Mouse (Mus musculus): ENCODE measurements around the gene Rsf1.

The Rsf1 gene

DNA sequence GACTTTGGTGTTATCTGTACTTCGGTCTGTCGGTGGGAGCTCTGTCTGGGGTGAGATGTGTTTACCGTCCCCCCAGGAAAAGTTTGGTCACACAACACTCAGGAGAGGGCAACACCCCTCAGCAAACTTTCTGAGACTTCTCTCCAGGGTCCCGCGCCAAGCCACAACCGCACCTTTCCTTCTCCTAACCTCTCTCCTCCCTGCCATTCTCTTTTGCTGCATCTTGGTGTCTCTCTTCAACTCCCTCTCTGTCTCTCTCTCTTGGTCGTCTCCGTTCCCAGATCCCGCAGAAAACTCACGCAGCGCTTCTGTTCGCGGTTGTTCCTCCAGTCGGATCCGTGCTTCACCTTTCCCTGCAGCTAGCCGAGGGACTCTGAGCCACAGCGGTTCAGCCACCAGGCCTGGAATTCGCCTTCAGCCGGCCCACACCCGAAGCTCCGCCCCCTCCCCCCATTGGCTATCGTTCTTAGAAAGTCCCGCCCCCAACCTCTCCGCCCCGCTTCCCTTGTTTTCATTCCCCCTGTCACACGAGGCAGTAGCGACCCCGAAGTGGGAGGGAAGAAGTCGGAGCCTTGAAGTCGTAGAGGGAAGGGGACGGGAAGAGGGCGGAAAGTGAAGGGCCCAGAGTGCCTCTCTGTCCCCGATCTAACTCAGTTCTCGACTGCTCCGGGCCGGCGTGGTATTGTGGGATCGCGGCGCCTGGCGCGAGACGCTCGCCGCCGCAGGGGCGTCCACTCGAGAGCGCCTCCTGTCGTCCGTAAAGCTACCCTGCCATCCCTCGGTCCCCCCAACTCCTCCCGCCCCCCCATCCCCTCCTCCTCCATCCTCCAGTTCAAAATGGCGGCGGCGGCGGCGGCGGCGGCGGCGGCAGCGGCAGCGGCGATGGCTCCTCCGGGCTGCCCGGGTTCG lies at the start of gene Rsf1, which contains the start of gene Aamdc:
Gene Rsf1 (plus strand): TSS at position 823 of the 909 bp plus-strand sequence.
Gene Aamdc (minus strand): TSS at position 431 of the 909 bp plus-strand sequence.
- peak; percentile 95 for DNase-seq

DNA sequence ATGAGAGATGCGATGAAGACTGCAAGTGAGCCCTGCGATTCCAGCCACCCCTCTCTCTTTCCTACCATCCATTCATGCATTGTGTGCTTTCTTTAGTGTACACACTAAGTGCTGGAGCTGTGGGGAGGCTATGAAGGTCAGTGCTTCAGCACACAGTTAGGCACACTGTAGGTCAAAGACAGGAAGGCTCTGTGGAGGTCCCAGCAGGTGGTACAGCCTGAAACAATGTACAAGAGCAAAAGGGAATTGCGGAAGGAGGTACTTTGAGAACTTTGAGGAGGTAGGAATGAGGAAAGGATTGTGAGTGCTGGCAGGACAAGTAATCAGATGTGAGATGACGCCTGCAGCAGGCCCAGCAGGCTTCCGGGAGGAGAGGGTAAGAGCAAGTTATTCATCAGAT lies 44.2 kb upstream of the Rsf1 start:
- no peak for DNase-seq

DNA sequence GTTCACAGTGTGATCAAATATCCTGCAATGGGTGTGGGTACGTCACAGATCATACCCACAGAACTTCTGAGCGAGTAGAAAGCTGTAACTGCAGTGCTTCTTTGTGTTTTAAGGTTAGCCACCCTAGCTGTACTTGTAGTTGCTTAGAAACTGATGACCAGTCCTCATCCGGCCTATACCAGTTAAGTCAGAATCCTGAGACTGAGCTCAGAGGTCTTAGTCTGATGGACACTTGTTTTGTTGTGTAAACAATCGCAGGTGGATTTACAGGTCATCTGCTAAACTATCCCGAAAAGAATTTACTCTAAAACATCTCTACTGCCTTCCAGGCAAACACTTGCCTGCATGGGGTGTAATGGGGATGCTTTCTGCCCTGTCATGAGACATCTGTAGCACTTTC lies 43.1 kb upstream of the Rsf1 start:
- no peak for DNase-seq

DNA sequence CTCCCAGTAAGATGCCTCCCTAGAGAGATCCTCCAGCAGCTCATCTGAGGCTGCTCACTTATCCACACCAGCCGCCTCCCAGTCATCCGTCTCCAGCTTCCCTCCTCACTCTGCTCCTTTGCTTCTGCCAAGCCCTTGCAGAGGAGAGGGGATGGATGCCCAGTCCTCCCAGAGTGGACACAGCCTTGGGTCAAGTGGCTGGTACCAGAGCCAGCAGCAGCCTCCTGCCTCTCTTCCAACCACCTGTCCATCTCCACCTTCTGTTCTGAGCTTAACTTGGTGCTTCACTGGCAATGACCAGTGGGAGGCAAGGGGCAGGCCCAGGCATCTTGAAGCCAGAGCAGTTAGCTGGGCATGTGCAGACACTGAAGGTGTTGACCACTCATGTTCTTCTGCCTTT lies 33.2 kb upstream of the Rsf1 start:
- DNase-seq, result no peak

- DNase-seq, result no peak
These were observed 30.4 kb upstream of the Rsf1 start for GRCm38 (mm10) chr7:97549301-97549700.

DNA sequence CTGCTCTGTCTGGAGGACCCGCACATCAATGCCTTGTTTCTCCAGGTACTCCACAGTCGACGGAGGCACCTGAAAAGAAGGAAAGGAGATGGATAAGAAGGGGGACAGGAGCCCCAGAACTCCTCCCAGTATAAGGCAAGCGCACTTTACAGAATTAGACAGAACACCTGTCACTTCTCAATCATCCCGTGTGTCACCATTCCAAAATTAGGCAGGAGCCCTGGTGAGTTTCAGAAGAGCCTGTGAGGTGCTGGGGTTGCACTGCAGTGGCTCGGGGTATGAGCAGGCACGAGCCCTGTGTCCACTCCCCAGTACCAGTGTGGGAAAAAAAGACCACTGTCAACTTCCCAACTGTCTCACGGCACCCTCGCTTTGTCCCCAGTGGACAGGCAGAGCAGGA lies 29.0 kb upstream of the Rsf1 start:
- no peak for DNase-seq

GRCm38 (mm10) chr7:97563576-97563975 lies 16.1 kb upstream of the Rsf1 start:
- DNase-seq, result no peak

DNA sequence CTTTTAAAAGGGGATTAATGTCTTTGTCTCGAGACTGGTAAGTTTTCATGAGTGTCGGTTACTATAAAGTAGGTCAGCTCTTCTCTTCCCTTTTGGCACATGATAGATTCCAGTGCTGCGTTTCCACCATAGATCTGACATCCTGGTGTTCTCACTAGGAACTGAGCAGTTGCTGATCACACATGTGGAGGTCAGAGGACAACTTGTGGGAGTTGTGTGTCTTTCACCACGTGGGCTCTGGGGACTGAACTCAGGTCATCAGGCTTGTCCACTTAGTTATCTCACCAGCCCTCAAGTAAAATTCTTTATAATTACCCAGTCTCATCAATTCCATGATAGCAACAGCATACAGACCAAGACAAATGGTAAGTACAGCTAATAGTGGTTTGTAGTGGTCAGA lies 10.3 kb upstream of the Rsf1 start:
- DNase-seq, result no peak

DNA sequence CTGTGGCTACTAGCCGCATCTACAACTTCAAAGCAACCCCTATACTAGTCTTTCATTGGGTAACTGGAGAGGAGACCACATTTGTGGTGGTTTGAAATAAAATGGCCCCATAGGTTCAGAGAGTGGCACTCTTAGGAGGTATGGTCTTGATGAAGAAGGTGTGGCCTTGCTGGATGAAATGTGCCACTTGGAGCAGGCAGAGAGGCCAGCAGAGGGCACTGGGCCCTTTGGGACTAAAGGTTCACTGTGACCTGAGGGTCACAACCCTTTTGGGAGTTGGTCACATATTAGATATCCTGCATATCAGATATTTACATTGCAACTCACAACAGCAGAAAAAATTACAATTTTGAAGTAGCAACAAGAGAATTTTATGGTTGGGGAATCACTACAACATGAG lies 9.3 kb upstream of the Rsf1 start:
- no peak for DNase-seq

- DNase-seq, result peak; percentile 49
These were observed 1.2 kb upstream of the Rsf1 start for GRCm38 (mm10) chr7:97578361-97579066.

DNA sequence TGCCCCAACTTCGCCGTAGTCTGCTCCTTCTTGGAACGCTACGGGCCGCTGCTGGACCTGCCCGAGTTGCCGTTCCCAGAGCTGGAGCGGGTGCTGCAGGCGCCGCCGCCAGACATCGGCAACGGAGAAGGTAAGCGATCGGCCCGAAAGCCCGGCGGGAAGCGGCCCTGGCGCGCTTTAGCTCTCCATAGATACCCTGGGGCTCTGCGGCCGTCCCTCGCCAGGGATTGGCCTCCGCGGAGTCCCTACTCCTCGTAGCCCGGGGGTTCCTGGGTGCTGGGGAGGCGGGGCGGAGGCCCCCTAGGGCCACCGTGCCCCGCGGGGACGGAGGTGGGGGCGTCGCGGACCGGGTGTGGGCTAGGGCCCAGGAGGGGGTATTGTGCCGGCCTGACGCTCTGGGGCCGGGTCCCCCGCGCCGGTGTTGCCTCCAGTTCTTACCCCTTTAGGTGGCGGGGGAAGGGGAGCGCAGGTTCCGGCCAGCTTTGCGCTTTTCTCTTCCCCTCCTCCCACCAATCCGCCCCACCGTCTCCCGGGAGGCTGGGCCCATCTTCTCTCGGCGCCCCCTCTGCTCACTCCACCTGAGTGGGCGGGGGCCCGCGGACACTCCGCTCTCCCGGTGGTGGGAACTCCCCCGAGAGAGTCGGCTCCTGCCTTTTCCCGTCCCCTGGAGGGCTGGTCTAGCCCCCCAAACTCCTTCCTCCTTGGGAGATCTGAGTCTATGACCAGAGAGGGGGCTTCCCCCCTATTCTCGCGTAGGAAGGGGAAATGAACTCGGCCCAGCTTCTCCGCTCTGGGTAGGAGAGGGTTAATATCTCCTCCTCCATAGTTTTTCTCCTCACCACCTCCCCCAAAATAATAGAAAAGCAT lies 520 bp downstream of the Rsf1 start:
- DNase-seq, result peak; percentile 74

DNA sequence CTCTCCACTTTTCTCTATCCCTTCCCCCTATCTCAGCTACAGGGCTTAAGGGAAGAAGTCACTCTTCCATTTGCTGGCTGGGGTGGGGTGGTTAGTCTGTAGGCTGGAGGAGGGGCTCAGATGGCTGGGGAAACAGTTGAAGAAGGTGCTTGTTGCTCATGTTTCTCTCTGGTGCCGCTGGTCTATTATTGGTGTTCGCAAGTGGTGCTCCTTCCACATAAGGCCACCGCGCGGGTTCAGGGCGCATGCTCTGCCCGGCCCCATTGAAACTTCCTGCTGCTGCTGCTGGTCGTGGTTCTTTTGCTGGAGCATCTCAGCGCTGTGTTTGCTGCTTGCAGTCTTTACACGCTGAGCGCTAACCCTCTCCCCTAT lies 1.1 kb downstream of the Rsf1 start:
- peak; percentile 89 for DNase-seq

DNA sequence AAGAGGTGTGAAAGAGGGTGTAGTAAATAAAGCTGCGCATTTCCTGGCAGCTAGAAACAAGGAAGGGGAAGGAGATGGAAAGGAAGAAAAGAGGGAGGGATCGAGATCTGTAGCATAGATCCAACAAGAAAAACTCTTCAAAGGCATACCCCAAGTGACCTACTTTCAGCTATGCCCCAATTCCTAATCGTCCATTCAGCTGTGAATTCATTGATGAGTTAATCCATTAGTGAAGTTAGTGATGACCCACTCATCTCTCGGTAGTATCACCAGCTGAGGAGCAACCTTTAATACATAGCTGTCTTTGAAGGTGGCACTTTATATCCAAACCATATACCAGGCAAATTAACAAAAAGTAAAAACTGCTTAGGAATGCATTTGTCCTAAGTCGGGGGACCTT lies 8.8 kb downstream of the Rsf1 start:
- no peak for DNase-seq

DNA sequence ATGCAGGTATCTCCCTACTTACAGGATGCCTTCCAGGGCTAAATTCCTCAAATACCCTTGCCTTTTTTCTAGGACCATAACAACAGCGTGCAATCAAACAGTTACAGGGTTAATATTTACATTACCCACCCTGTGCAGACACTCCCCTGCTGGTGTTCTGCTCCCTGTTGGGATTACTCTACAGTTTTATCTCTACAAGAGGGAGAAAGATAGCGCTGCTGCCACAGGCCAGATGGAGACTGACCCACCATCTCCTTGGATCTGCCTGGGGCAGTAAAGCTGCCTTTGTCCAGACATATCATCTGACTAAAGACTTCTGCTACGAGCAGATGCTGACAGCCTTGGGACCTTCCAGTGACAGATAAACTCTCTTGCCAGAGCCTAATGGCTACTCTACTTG lies 10.8 kb downstream of the Rsf1 start:
- DNase-seq, result no peak

DNA sequence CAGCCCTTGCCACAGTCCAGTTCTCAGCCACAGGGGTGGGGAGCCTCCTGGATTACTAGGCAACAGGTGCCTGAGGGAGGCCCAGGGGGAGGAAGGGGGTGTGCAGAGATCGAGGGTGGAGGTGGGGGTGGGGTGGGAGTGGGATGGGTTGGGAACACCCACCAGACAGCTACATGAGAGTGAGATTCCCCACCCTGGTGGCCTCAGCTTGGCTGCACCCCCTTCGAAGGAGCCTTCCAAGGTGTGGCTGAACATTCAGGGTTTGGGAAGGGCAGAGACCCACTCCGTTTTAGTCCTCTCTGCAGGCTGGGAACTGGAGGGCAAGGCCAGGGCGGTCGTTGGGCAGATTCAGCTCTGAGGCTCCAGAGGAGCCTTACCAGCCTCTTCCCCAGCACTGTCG lies 11.6 kb downstream of the Rsf1 start:
- no peak for DNase-seq

- DNase-seq, result no peak
These were observed 12.7 kb downstream of the Rsf1 start for GRCm38 (mm10) chr7:97592396-97592795.

DNA sequence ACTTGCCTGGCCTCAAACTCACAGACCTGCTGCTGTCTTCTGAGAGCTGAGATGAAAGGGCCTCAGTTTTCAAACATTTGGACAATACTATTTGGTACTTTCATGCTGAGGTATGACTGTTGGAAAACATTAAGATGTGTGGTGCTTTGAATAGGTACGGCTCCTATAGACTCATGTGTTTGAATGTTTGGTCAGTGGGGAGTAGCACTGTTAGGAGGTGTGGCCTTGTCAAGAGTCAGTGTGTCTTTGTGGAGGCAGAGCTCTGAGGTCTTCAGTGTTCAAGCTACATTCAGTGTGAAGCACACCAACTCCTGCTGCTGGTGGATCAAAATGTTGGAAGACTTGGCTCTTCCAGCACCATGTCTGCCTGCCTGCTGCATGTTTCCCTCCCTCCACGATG lies 13.8 kb downstream of the Rsf1 start:
- DNase-seq, result no peak

GRCm38 (mm10) chr7:97598548-97598947 lies 18.9 kb downstream of the Rsf1 start:
- no peak for DNase-seq

DNA sequence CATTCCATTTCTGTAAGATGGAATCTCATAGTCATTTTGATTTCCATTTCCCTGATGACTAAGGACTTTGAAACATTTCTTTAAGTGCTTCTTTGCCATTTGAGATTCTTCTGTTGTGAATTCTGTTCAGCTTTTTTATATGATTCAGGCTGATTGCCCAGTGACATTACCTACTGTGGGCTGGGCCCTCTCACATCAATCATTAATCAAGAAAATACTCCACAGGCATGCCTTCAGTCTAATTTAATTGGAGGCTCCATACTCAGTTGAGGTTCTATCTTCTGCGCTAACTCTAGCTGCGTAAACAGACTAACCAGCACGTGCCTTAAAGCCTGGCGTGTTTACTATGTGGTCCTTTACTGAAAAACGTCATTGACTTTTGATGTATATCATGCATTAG lies 41.7 kb downstream of the Rsf1 start:
- no peak for DNase-seq

DNA sequence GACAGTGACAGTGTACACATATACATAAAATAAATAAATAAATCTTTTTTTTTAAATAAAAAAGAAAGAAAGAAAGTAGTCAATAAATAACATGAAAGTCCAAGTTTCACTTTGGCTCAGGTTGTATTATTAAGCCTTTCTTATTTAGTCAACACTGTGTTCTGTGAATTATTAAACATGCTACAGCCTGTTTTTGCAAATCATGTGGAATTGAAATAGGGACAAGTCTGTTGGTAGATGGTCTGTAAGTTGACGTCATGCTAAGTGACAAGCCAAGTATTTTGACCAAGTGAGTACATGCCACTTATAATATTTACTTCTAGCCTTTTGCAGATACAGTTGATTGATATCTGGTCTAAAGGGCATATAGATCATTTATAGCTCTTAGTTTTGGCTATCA lies 43.0 kb downstream of the Rsf1 start:
- DNase-seq, result no peak

- no peak for DNase-seq
These were observed 43.7 kb downstream of the Rsf1 start for GRCm38 (mm10) chr7:97623402-97623801.

- DNase-seq, result no peak
These were observed 49.7 kb downstream of the Rsf1 start for GRCm38 (mm10) chr7:97629351-97629750.

DNA sequence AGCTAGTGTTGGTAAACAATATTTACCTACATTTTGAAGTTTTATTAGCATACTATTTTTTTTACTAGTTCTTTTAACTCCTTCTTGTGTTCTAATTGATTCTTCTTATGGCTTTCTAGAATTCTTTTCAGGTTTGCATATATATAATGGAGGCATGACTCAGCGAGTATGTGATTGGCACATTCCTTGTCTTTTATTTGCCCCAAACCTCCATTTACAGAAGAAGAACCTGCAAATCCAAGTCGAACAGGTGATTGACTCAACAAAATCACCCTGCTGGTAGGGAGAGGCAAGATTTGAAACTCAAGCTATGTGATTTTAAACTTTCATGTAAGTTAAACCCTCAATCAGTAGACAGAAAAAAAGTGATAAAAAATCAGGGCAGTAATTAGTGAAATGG lies 51.6 kb downstream of the Rsf1 start:
- no peak for DNase-seq

Measured in thymus, postnatal 14 days (tissue).